Mouse (Mus musculus) cerebellum, postnatal 14 days (tissue): ENCODE measurements at regions not wholly inside any gene's neighbourhood (a gene's known extent, or its start where the extent isn't known, plus 50 kb on each side); places are given as distances from the start of the nearest gene placed in this dataset.
A peak's percentile ranks its signal among the peaks of the same experiment; 100 is the strongest.
"Not testable (repeated sequence)": the region's sequence is repeated elsewhere in the genome, so short reads cannot be mapped to it uniquely, and the experiment has no call there.

Experiments used
- DNase-seq, 2 experiments: peaks; one replicate each; pipeline ENCODE4 v3.0.0; 2021; ENCODE audit warnings: mixed read lengths in 2 of 2

DNA sequence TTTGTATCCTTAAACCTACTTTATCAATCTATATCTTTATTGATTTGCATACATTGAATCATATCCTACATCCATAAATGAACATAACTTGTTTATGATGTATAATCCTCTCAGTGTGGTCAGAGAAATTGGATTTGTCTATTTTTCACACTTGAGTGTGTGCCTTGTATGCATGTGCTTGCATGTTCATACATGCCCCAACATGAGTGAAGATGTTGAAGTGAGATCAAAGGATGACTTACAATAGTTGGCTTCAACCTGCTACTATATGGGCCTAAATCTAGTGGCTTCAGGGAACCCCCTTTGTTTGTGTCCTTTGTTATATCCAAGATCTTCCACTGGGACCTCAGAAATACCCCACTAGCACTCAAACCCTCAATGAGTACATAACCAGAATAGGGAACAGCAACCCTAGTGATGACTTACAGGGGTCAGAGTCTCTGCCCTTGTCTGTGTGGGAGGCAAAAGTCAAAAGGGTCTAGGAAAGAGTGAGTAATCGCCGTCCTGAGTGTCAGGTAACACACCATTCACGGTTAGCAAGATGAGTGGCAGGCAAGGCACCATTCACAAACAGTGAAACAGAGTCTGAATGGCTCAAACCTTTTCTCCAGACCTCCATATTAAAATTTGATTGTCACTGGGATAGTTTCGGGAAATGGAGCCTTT, 236.3 kb downstream of the Lpin1 start:
- no peak for DNase-seq

DNA sequence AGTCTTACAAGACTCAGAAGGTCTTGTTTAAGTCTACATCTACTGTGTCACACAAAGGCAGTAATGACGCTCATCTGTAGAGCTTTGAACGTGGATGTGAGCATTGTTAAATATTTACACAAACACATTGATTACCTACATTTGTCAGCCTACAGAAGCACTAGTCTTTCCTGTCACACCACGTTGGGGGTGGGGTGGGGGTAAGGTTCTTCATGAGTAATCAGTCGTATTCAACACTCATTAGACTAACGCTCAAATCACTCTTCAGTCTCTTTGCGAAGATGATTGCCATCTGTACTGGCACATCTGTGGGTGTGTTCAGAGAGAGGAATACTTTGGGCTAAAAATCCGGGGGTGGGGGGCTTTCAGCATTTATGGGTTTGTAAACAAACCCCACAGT, 240.7 kb downstream of the Lpin1 start:
- DNase-seq: no peak

DNA sequence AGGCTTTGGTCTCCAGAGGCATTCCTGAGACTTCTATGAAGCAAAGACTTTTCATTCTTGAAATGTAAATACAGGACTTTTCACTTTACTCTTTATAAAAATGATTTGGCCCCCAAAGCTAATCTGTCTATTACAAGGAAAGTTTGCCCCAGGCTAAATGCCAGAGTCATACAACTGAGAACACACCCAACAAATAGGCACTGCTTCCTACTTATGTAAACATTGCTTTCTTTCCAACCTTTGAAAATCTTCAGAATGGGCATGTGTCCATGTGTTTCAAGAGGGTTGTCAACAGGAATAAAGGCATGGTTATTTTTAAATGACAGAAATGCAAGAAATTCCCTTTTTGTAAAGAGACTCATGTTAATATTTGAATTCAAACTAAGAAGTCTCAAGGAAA, 248.4 kb downstream of the Lpin1 start:
- DNase-seq: no peak

- no peak for DNase-seq
Observed at GRCm38 (mm10) chr12:16358831-16359230, 251.9 kb downstream of the Lpin1 start.

GRCm38 (mm10) chr12:16354711-16355110, 256.1 kb downstream of the Lpin1 start:
- no peak for DNase-seq

DNA sequence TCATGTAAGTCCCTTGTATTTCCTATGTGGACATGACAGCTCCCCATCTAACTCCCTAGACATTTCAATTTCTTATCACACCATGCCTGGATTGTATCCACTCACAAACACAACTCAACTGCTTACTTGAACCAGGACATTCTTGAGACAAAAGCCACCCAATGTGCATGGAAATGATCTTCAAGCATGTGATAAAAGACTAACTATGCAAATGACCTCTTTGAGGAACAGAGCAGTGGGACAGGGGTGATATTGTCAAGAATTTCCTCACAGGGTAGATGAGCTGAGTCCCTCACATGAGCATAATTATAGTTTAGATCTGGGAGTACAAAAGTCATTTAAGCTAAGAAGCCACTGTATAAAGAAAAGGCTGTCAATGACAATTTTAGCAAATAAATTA, 259.0 kb downstream of the Lpin1 start:
- DNase-seq: no peak

DNA sequence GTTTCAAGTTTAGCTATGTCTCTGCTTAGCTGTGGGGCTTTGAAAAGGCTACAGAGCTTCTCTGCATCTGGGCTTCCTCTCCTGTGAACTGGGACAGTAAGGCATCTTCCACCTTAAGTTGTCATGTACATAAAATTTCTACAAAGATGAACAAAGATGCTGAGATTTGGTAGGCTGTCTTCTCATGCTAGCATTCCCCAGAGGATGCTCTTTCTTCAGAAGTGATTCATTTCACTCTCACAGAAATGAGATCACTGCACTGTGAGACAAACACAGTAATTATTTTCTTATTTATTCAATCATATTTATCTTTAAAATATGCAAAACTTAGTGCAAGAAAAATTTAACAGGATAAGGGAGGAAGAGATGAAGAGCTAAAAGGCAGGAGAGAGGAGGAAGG, 261.5 kb downstream of the Lpin1 start:
- DNase-seq: no peak

- no peak for DNase-seq
Observed at GRCm38 (mm10) chr12:16344021-16344420, 266.7 kb downstream of the Lpin1 start.

DNA sequence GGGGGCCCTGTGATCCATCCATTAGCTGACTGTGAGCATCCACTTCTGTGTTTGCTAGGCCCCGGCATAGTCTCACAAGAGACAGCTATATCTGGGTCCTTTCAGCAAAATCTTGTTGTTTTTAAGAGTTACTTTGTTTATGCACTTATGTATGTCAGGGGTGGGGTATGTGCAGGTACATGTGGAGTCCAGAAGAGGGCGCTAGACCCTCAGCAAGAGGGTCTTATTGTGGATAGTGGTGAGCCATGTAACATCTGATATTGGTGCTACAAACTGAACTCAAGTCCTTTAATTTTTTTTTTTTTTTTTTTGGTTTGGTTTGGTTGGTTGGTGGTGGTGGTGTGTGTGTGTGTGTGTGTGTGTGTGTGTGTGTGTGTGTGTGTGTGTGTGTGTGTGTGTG, 268.7 kb downstream of the Lpin1 start:
- not testable (repeated sequence) for DNase-seq

- no peak for DNase-seq
Observed at GRCm38 (mm10) chr12:16331456-16331855, 279.3 kb downstream of the Lpin1 start.

DNA sequence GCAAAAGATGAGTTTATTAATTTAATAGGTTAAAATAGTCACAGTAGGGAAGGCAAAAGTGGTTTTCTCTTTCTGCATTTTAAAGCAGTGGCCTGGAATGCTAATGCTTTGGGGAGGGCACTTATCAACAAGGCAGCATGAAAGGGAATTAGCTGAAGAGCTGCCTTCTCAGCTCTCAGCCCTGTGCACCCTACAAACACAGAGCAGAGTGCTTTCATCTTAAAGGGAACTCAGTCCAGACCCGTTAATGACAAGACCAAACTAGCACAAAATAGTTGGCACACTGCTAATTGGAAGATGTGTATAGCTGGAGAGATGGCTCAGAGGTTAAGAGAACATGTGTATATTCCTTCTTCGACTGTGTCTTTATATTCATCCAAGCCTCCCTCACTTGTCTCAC, 281.6 kb downstream of the Lpin1 start:
- no peak for DNase-seq

DNA sequence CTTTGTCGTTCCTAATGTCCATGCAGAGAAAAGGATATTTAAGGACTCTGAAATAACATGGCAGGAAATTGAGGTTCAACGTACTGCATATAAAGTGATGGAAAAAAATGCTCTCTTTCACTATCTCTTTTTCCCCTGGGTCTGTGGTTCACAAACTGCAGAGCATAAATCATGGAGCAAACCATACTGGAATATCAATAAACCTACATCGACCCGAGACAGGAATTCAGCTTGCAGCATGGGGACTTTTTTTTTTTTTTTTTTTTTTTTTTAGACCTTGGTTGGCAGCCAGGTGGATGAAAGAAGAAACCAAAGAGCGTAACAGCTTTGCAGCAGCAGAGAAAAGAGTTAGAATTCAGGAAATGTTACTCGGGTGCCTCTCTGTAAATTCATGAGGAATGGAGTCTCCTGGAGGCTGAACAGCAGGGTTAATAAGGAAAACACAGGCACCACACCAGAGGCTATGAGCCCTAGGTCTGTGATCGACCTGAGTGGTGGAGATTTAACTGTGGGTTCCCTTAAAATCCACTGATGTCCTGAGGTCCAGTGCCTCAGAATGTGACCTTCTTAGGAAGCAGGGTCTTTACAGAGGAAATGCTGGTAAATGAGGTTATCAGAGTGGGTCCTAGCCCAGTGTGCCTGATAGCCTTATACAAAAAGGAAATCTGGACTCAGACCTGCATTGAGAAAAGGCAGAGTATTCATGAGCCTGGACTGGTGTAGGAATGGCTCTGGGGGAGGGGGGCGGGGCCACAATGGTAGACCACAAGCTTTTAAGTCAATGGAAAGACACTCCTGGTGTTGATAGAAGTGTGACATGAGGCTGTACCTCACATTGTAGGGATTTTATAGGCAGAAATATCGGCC, 290.0 kb downstream of the Lpin1 start:
- DNase-seq: no peak

- DNase-seq: no peak
Observed at GRCm38 (mm10) chr12:16308101-16308500, 302.7 kb downstream of the Lpin1 start.

DNA sequence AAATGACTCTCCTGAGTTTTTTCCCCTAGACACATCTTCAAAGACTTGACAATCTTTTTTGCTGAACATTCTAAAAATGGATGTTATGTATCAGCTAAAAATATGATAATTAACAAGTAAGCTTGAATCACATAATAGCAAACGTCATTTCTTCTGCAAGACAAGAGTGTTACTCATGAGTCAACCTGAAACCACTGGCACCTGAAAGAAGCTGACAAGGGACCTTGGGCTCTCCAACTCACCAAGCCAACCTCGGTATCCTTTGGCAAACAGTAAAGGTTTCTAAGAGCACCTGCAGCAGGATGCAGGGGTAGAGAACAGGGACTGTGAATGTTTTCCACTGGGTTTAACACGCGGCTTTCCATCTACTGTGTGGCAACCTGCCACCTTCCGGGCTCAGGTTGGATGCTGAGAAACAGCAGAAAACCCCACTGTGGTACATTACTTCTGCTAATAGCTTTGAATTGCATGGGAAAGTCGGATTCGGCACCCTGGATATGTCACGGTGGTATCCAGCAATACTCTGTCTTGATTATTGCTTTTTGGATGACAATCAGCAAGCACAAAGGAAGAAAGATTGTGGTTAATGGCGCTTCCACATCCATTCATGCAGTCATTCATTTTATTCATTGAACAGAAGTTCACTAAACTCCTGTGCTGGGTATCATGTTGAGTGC, 305.9 kb downstream of the Lpin1 start:
- peak; percentile 5 for DNase-seq

GRCm38 (mm10) chr12:16285061-16285460, 325.7 kb downstream of the Lpin1 start:
- no peak for DNase-seq

DNA sequence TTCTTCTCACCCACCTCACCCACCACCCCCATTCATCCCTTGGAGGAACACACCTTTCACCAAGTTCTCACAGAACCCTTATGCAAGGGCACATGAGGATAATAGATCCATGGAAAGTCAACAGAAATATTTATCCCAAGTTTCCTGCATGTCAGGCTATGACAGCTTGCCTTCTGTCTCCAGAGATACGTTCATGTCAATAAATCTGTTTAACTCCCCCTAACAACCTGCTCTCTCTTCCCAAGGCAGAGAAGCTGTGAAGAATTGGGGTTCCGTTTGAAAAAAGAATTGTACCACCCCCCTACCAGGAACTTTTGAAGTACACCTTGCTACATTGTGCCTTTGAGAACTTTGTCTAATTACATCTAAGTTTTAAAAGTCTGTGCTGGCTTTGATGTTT, 331.6 kb downstream of the Lpin1 start:
- DNase-seq: no peak

DNA sequence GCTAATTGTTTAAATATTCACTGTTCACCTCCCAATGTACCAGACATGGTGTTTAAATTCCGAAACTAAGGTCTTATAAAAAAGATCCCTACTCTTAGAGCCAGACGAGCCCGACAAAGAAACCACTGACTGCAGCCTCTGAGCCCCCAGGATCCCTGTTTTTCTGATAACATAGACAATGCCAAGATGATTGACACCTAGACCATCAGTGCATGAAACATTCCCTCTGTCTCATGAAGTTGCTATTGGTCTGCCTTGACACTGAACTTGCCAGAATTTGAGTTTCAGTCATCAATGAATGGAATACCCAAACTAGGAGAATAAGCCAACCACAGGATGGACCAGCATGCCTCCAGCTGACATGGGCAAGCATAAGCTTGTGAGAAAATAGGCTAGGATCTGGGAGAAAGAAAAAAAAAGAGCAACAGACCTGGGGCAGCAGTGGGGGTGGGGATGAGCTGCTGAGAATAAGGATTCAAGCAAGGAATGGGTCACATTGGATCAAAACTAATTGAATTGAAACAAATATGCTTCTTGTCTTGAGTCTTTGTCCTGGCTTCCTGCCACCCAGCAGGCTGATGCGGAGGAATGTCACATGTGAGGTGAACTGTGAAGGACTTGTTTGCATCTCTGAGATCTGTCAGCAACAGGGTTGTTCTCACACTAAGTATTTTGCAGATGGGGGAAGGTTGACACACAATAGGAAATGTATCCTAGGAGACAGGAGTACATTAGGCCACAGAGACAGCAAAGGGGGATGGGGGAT, 333.0 kb downstream of the Lpin1 start:
- DNase-seq: peak in 1 of 2 experiments; percentile 12

DNA sequence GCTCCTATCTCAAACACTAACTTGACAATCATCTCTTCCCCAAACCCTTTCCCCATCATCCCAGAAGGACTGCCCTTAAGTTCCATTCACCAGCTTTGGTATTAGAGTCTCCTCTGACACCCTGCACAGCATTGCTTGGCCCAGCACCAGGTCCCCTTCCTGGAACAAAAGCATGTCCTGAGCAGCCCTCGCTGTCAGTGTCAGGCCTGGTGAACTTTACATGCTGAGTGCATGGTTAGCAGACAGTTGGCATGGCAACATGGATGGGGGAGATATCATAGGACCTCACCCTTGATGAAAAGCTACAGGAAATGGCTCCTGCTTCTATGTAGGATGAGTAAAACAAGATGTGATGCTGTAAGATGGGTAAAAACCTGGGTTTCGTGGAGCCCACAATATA, 333.6 kb downstream of the Lpin1 start:
- peak in 1 of 2 experiments; percentile 6 for DNase-seq

- DNase-seq: no peak
Observed at GRCm38 (mm10) chr12:16276301-16276700, 334.5 kb downstream of the Lpin1 start.

- DNase-seq: no peak
Observed at GRCm38 (mm10) chr12:16272441-16272840, 338.3 kb downstream of the Lpin1 start.

DNA sequence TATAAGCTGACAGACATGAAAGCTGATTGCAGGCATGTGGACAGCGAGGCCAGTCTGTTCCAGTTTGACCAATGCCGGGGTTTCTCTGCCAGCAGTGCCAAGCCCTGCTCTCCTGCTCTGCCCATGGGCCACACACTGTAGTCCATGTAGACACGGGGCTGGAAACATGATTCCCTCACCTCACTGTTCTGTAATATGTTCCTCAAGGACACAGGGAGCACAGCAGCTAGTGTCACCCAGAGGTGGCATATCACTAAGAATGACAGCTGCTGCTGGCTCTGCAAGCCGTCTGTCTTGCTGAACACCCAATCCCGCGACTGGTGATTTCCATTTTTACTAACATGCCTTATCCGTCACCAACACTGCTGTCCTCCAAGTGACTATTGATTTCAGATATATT, 339.9 kb downstream of the Lpin1 start:
- DNase-seq: no peak

DNA sequence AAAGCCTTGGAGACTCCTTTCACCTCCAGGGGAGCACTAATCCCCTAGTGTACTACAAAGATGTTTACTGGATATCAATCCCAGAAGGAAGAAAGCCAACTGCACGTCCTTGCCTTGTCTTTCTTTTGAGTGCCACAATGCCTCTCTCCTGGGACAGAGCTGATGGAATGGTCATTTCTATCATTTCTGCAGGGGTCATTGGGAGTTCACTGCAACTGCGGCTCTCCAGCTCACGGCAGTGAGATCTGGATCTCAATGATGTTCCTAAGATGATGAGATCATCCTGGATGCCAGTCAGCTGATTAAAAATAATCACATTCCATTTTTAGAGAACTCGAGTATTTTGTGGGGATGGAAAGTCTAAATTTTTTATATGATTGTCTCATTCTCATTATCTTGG, 341.1 kb downstream of the Lpin1 start:
- no peak for DNase-seq

GRCm38 (mm10) chr12:16268621-16269165, 342.1 kb downstream of the Lpin1 start:
- DNase-seq: no peak
